Mouse (Mus musculus): ENCODE data around the gene Bicdl2. TPM values are rescaled to one million over a fixed set of nuclear protein-coding genes. Genes with fewer than 3 reads are reported as not detected.

Bicdl2 gene
- polyA plus RNA-seq, 1 experiment from 2014 or later, result 2.2 TPM

DNA sequence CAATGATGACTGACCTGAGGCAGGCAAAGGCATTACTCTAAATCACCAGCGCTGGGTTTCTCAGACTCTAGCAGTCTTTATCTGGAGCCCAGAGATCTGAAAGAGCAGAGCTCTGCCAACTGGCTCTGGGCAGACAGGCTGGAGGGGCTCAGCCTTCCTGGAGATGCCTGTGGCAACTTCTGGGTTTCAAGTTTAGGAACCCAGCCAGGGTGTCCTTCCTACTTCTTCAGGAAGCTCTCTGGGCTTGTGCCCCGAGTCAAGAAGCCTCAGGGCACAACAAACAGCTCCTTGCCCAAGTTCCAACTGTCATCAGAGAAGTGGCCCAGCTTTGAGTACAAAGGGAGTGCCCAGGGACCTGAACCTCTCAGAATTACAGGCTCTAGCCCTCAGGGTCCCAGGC, 5.9 kb upstream of the Bicdl2 start:
- no peak overlapping the region for H3K4me3 ChIP-seq
- peaks cover 9% of the 10 kb centered on the region for H3K27me3 ChIP-seq
- no peaks in the 10 kb centered on the region for H3K9me3 ChIP-seq
- ATAC-seq (ENCODE audit: low FRiP score, low read depth), result no peak
- 62% methylated on average over 2 of the region's 2 CpGs for WGBS
- no peak overlapping the region for H3K9ac ChIP-seq
- no peak overlapping the region for H3K4me2 ChIP-seq (replicated peaks)
- H3K36me3 ChIP-seq, result no peaks in the 10 kb centered on the region
- no peak overlapping the region for H3K27ac ChIP-seq
- H3K4me1 ChIP-seq, result no peaks in the 10 kb centered on the region

DNA sequence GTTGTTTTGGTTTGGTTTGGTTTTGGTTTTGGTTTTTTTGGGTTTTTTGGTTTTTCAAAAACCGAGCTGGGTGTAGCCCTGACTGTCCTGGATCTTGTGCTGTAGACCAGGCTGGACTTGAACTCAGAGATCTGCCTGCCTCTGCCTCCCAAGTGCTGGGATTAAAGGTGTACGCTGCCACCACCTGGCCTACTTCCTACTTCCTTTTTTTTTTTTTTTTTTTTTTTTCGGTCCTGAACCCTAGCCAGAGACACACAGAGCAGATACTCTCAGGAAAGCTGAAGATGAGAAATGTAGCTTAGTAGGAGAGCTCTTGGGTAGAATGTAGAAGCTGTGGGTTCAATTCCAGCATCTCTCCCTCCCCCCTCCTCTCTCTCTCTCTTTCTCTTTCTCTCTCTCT, 1.9 kb upstream of the Bicdl2 start:
- 70% methylated on average over 3 of the region's 3 CpGs for WGBS
- Histone ChIP-seq H3K9me3 (no peaks in the 10 kb centered on the region), H3K4me3 (no peak overlapping the region), H3K27ac (no peak overlapping the region), H3K4me1 (0 out of 2 replicates have a peak, but pooled peaks cover 6% of the 10 kb centered on the region), H3K9ac (no peak overlapping the region), H3K4me2 (replicated peaks) (no peak overlapping the region), H3K36me3 (no peaks in the 10 kb centered on the region), H3K27me3 (peaks cover 49% of the 10 kb centered on the region)
- no peak for ATAC-seq (ENCODE audit: low FRiP score, low read depth)

DNA sequence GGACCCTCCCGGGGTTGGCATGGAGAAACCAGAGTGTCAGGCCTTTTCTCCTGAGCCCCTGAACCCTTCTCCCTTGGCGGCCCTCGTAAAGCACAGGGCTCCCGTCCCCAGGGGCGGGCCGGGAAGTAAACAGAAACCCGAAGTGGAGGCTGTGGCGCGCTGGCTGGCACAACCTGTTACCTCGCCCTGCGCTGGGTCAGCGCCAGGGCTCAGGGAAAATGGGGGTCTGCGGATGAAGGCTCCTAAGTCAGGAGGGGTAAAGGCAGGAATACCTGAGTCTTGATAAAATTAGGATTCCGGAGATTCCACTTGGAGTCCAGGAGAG, 532 bp downstream of the Bicdl2 start:
- peak overlapping the region; percentile 38 for H3K4me2 ChIP-seq (replicated peaks)
- no peak for ATAC-seq (ENCODE audit: low FRiP score, low read depth)
- no peaks in the 10 kb centered on the region for H3K9me3 ChIP-seq
- H3K4me3 ChIP-seq, result peak overlapping the region; percentile 11; the same call in 1 of the 2 replicates
- H3K27me3 ChIP-seq, result peaks cover 46% of the 10 kb centered on the region
- no peak overlapping the region for H3K9ac ChIP-seq
- no peak overlapping the region for H3K27ac ChIP-seq
- 2% methylated on average over 14 of the region's 14 CpGs for WGBS
- H3K4me1 ChIP-seq, result 0 out of 2 replicates have a peak, but pooled peaks cover 9% of the 10 kb centered on the region
- H3K36me3 ChIP-seq, result no peaks in the 10 kb centered on the region

DNA sequence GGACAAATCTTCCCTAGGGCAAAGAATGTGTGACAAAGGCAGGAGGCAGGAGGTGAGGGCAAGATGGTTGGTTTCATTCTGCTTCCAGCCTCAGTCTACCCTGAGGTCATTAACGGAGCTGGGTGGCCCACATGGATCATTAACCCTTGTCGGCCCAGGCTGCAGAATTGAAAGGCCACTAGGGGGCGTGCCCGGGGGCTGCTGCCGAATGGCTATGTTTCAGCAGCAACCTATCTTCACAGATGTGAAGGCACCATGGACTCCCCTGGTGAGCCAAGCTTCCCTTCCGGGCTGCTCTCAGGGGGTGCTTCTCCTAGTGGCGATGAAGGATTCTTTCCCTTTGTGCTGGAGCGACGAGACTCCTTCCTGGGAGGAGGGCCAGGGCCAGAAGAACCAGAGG, 1.2 kb downstream of the Bicdl2 start:
- ATAC-seq (ENCODE audit: low FRiP score, low read depth), result no peak
- H3K4me2 ChIP-seq (replicated peaks), result no peak overlapping the region

DNA sequence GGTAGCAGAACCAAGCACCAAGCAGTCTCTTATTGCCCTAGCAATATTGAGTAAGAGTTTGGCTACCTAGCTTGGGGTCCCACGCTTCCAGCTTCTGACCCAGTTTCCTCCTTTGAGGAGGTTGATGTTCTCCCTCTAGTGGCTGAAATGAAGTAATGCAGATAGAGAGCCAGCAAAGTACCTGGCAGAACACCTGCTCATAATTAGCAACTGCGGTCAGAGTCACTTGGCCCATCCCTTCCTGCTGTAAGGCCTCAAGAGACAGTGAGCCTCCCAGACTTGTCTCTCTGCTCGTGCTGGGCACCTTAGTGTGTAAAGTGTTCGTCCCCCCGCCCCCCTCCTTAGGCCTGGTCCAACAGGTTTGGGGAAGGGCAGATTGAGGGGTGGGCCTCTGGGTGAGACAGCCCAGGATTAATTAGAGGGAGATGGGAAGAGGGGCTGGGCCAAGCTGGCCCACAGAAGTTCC, 4.3 kb downstream of the Bicdl2 start:
- peak; percentile 18; the same call in 1 of the 2 replicates for ATAC-seq (ENCODE audit: low FRiP score, low read depth)
- no peak overlapping the region for H3K4me2 ChIP-seq (replicated peaks)
- H3K27me3 ChIP-seq, result peaks cover 38% of the 10 kb centered on the region
- no peak overlapping the region for H3K9ac ChIP-seq
- no peaks in the 10 kb centered on the region for H3K9me3 ChIP-seq
- H3K36me3 ChIP-seq, result peaks cover 33% of the 10 kb centered on the region
- no peak overlapping the region for H3K4me3 ChIP-seq
- no peak overlapping the region for H3K27ac ChIP-seq
- 10% methylated on average over 5 of the region's 5 CpGs for WGBS
- H3K4me1 ChIP-seq, result 0 out of 2 replicates have a peak, but pooled peaks cover 9% of the 10 kb centered on the region

More for the DNA sequence above, 1.2 kb downstream of the Bicdl2 start:
- no peaks in the 10 kb centered on the region for H3K9me3 ChIP-seq
- H3K36me3 ChIP-seq, result peaks cover 3% of the 10 kb centered on the region
- under 1% methylated on average over 9 of the region's 9 CpGs for WGBS
- H3K27me3 ChIP-seq, result peaks cover 46% of the 10 kb centered on the region
- H3K4me3 ChIP-seq, result no peak overlapping the region
- H3K9ac ChIP-seq, result no peak overlapping the region
- no peak overlapping the region for H3K27ac ChIP-seq
- H3K4me1 ChIP-seq, result 0 out of 2 replicates have a peak, but pooled peaks cover 9% of the 10 kb centered on the region

DNA sequence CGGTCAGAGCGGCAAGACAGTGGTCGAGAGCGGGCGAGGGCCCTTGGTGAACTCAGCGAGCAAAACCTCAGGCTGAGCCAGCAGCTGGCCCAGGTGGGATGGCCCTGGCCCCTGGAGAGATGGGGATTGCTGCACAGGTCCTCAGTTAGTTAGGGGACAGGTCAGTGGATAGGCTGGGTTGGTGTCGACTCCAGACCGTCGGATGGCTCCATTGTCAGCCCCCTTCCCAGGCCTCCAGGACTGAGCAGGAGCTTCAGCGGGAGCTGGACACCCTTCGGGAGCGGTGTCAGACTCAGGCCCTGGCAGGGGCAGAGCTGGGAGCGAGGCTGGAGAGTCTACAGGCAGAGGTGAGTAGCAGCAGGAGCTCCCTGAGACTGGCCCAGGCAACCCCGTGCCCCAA, 5.2 kb downstream of the Bicdl2 start:
- ATAC-seq (ENCODE audit: low FRiP score, low read depth), result no peak
- WGBS, result 77% methylated on average over 14 of the region's 14 CpGs
- peak overlapping the region; percentile 51; the same call in 1 of the 2 replicates for H3K9ac ChIP-seq
- no peak overlapping the region for H3K27ac ChIP-seq
- peaks cover 29% of the 10 kb centered on the region for H3K27me3 ChIP-seq
- no peaks in the 10 kb centered on the region for H3K9me3 ChIP-seq
- 0 out of 2 replicates have a peak, but pooled peaks cover 6% of the 10 kb centered on the region for H3K4me1 ChIP-seq
- no peak overlapping the region for H3K4me3 ChIP-seq
- peaks cover 42% of the 10 kb centered on the region for H3K36me3 ChIP-seq
- H3K4me2 ChIP-seq (replicated peaks), result no peak overlapping the region

DNA sequence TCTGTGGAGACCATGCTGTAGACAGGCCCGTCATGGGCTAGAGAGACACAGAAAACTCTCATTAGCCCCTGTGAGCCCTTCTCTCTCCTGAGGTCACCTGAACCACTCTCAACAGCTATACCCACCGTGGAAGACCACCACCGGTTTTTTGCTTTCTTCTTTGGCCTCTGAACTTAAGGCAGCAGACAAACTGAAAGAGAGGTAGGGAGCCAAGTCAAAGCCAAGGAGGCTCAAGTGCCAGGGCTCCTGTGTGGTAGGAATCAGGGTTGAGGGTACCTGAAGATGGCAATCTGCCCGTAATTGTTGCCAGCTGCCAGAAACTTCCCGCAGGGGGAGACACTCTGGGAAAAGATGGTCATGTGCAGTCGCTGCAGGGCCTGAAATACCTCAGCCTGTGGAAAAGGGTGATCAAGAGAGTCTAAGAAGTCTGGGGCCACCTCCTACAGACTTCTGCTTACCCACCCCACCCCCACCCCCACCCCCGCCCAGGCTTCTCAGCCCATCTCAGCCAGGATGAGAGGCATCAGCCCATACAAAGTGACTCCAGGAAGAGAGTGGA, 10.3 kb downstream of the Bicdl2 start:
- Histone ChIP-seq H3K27ac (no peak overlapping the region), H3K36me3 (peaks cover 44% of the 10 kb centered on the region), H3K4me3 (no peak overlapping the region), H3K9ac (no peak overlapping the region), H3K4me1 (peaks cover 22% of the 10 kb centered on the region), H3K9me3 (no peaks in the 10 kb centered on the region), H3K4me2 (replicated peaks) (no peak overlapping the region), H3K27me3 (peaks cover 12% of the 10 kb centered on the region)
- ATAC-seq (ENCODE audit: low FRiP score, low read depth), result no peak
- WGBS, result 85% methylated on average over 7 of the region's 7 CpGs

DNA sequence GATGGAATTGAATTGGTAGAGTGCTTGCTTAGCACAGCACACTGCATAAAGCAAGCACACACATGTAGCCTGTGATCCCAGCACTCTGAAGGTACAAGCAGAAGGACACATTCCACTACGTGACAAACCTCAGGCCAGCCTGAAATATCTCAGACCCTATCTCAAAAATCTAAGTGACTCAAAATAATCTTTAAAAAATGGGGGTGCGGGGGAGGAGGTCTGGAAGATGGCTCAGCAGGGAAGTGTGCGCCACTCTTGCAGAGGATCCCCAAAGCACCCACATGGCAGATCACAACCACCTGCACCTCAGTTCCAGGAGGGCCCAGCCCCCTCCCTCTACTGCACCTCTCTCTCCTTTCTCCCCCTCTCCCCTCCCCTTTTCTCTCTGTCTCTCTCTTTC, 11.2 kb downstream of the Bicdl2 start:
- H3K4me1 ChIP-seq, result peaks cover 31% of the 10 kb centered on the region
- ATAC-seq (ENCODE audit: low FRiP score, low read depth), result no peak

DNA sequence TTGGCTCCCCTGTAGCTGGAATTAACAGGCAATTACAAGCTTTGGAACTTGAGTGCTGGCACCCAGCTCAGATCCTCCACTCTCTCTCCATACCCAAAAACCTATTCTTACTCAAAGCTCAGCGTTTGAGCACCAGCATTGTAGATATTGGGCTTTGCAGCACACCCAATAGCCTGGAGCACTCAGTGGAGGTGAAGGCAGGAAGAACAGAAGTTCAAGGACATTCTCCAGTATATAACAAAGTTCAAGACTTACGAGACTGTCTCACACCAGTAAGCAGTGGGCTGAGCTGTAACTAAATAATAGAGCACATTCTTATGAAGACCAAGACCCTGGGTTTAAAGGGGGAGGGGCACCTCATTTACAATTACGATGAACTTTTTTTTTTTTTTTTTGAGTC, 12.5 kb downstream of the Bicdl2 start:
- no peak overlapping the region for H3K27ac ChIP-seq
- H3K4me1 ChIP-seq, result peaks cover 39% of the 10 kb centered on the region
- H3K9ac ChIP-seq, result peak overlapping the region; percentile 72; the same call in 1 of the 2 replicates
- H3K4me3 ChIP-seq, result peak overlapping the region; percentile 65
- no peaks in the 10 kb centered on the region for H3K9me3 ChIP-seq
- H3K4me2 ChIP-seq (replicated peaks), result peak overlapping the region; percentile 95
- no peak for ATAC-seq (ENCODE audit: low FRiP score, low read depth)
- 57% methylated on average over 3 of the region's 3 CpGs for WGBS
- H3K36me3 ChIP-seq, result peaks cover 28% of the 10 kb centered on the region
- H3K27me3 ChIP-seq, result peaks cover 24% of the 10 kb centered on the region

More for the DNA sequence above, 11.2 kb downstream of the Bicdl2 start:
- WGBS, result 99% methylated on average over 3 of the region's 3 CpGs
- Histone ChIP-seq H3K27ac (no peak overlapping the region), H3K27me3 (peaks cover 21% of the 10 kb centered on the region), H3K4me3 (no peak overlapping the region), H3K9me3 (no peaks in the 10 kb centered on the region), H3K9ac (no peak overlapping the region), H3K36me3 (peaks cover 41% of the 10 kb centered on the region), H3K4me2 (replicated peaks) (no peak overlapping the region)

DNA sequence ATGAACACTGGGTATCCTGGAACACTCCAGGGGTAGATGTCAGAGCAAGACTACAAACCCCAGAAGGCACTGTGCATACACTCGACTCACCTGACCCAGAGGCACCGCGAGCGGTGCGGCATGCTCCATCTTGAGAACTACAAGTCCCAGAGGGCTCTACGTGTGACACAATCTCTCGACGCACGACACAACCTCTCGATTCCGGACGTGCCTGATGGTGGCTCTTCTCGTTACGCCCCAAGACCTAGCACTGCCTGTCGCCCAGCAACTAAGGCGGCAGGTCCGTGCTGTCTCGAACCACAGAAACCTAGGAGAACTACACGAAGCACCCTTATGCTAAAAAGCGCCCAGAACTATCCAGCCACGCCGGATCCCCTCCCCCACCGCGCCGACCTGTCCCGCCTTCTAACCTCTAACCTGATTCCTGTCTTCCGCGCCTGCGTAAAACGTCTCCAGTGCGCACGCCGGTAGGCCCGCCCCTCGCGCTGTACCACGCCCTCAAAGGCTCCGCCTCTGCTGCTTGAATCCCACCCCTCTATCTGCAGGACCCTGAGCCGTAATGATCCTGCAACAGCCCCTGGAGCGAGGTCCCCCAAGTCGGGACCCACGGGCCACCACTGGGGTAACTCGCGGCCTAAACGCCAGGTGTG, 13.2 kb downstream of the Bicdl2 start, which contains the start of the genes Hcfc1r1 and Thoc6:
Hcfc1r1 (plus strand) TSS at position 173 of the 650 bp plus-strand sequence.
Thoc6 (minus strand) TSS at position 459 of the 650 bp plus-strand sequence.
- peak within 1 kb of the TSS; percentile 69; the same call in 1 of the 2 replicates for H3K27ac ChIP-seq
- WGBS, result 0% methylated on average over 45 of the region's 45 CpGs
- peaks cover 28% of the 10 kb centered on the region for H3K27me3 ChIP-seq
- peaks cover 21% of the 10 kb centered on the region for H3K36me3 ChIP-seq
- H3K9ac ChIP-seq, result peak within 1 kb of the TSS; percentile 72
- peak within 1 kb of the TSS; percentile 95 for H3K4me2 ChIP-seq (replicated peaks)
- no peaks in the 10 kb centered on the region for H3K9me3 ChIP-seq
- peaks cover 39% of the 10 kb centered on the region for H3K4me1 ChIP-seq
- peak within 1 kb of the TSS; percentile 65 for H3K4me3 ChIP-seq
- ATAC-seq (ENCODE audit: low FRiP score, low read depth), result peak; percentile 94

DNA sequence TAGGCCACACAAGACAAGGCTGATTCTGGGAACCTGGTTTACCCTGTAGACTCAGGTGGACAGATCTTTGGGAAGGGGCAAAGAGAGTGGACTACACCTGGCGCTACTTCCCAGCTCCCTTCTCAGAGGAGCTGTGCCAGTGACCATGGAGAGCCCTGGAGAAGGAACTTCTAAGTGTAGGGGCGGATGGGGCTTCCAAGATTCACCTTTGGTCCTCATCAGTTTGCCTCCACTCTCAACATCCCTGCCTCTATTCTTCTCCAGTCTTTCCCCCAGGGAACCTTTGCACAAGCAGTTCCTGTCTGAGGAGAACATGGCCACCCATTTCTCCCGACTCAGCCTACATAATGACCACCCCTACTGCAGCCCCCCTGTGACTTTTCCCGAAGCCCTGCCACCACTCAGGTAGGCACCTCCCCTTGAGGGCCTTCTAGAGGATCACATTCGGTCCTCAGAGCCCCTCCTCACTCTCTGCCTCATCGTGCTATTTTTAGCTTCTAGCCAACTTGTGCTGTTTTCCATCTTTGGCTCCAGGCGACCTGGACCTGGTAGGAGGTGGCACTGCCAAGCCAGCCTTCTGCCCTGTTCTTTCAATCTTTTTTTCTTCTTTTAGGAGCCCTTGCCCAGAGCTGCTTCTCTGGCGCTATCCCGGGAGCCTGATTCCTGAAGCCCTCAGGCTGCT, 14.1 kb downstream of the Bicdl2 start:
- Histone ChIP-seq H3K4me1 (peaks cover 44% of the 10 kb centered on the region), H3K9me3 (no peaks in the 10 kb centered on the region), H3K4me2 (replicated peaks) (peak overlapping the region; percentile 95), H3K4me3 (peak overlapping the region; percentile 65), H3K27me3 (peaks cover 37% of the 10 kb centered on the region), H3K27ac (no peak overlapping the region), H3K36me3 (peaks cover 13% of the 10 kb centered on the region), H3K9ac (peak overlapping the region; percentile 72)
- 35% methylated on average over 9 of the region's 9 CpGs for WGBS
- ATAC-seq (ENCODE audit: low FRiP score, low read depth), result no peak

DNA sequence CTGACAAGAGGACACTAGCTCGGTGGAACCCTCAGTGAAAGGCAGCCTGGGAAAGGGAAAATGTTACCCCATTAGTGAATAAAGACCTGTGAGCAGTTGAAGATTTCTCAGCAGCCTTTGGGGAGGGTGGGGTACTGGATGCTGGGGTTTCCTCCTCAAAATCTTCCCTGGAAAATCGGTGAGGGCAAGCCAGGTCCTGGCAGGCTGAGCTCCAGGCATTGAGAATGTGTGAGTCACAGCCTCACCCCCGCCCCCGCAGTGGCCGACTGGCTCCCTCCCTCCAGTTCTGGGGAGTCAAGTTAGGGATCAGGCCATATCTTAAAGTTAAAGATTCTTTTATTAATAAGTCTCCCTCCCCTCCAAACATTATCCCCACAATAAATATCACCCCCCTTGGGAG, 14.8 kb downstream of the Bicdl2 start:
- WGBS, result 26% methylated on average over 5 of the region's 5 CpGs
- Histone ChIP-seq H3K27ac (no peak overlapping the region), H3K9me3 (no peaks in the 10 kb centered on the region), H3K27me3 (peaks cover 44% of the 10 kb centered on the region), H3K4me3 (peak overlapping the region; percentile 65), H3K4me2 (replicated peaks) (peak overlapping the region; percentile 95), H3K36me3 (peaks cover 6% of the 10 kb centered on the region), H3K9ac (peak overlapping the region; percentile 72; the same call in 1 of the 2 replicates), H3K4me1 (peaks cover 48% of the 10 kb centered on the region)
- ATAC-seq (ENCODE audit: low FRiP score, low read depth), result no peak
